Mouse (Mus musculus): Measurements from ENCODE around the gene Zc3h8.

Gene Zc3h8

GRCm38 (mm10) chr2:128890661-128891335 lies 53.1 kb downstream of the Zc3h8 start:
- no peak for DNase-seq

- DNase-seq: no peak
These were observed 55.9 kb downstream of the Zc3h8 start for GRCm38 (mm10) chr2:128887866-128888550.

- no peak for DNase-seq
These were observed 58.6 kb downstream of the Zc3h8 start for GRCm38 (mm10) chr2:128885225-128885811.

GRCm38 (mm10) chr2:128881236-128881635 lies 62.6 kb downstream of the Zc3h8 start:
- DNase-seq: no peak

All from cerebellum, adult 11-12 months (tissue).